Mouse (Mus musculus) MEL (cell line): ENCODE measurements at regions not wholly inside any gene's neighbourhood (a gene's known extent, or its start where the extent isn't known, plus 50 kb on each side); places are given as distances from the start of the nearest gene placed in this dataset.

Experiments
- DNase-seq: peaks from one replicate; pipeline ENCODE4 v3.0.0; 2011; ENCODE audit warnings: low read depth, low spot score
- H3K27ac ChIP-seq: 2 replicates; pipeline ENCODE4 v1.5.1; 2012; ENCODE audit warnings: low read depth, mild to moderate bottlenecking, control low read depth, low read length, moderate library complexity; ENCODE audit not compliant: control insufficient read depth
- H3K27me3 ChIP-seq, 2 experiments: fragments of 150-350 bp in 1 of 2; sonication (generic) in 1 of 2; 2 replicates each; pipeline ENCODE4 v1.6.1; 2012; ENCODE audit warnings: low read length in 2 of 2, mild to moderate bottlenecking in 2 of 2, improper control_type of control experiment in 1 of 2, moderate library complexity in 1 of 2; ENCODE audit not compliant: insufficient read depth in 2 of 2, control insufficient read depth in 1 of 2
- H3K36me3 ChIP-seq, 2 experiments: 2 replicates each; pipeline ENCODE4 v1.6.1; 2012 to 2014; ENCODE audit warnings: low read length in 2 of 2, improper control_type of control experiment in 1 of 2, inconsistent platforms in 1 of 2, mild to moderate bottlenecking in 1 of 2; ENCODE audit not compliant: insufficient read depth in 2 of 2, control insufficient read depth in 1 of 2
- H3K4me1 ChIP-seq, 2 experiments: fragments of 150-350 bp in 1 of 2; sonication (generic) in 1 of 2; 2 replicates each; pipeline ENCODE4 v1.6.1; 2012; ENCODE audit warnings: low read length in 2 of 2, improper control_type of control experiment in 1 of 2, mild to moderate bottlenecking in 1 of 2; ENCODE audit not compliant: insufficient read depth in 2 of 2, control insufficient read depth in 1 of 2
- H3K4me3 ChIP-seq, 2 experiments: fragments of 150-350 bp in 1 of 2; sonication (generic) in 1 of 2; 2 replicates each; pipeline ENCODE4 v1.5.1; 2012; ENCODE audit warnings: low read depth in 2 of 2, low read length in 2 of 2, mild to moderate bottlenecking in 2 of 2, moderate library complexity in 2 of 2, control low read depth in 1 of 2, improper control_type of control experiment in 1 of 2; ENCODE audit not compliant: control insufficient read depth in 1 of 2, insufficient read depth in 1 of 2
- H3K79me2 ChIP-seq: 2 replicates; pipeline ENCODE4 v1.6.1; 2012; ENCODE audit warnings: mild to moderate bottlenecking, low read length, moderate library complexity; ENCODE audit not compliant: control insufficient read depth, poor library complexity, insufficient read depth
- H3K9ac ChIP-seq: 2 replicates; pipeline ENCODE4 v1.6.1; 2012; ENCODE audit warnings: low read depth, mild to moderate bottlenecking, control low read depth, low read length, moderate library complexity; ENCODE audit not compliant: control insufficient read depth, poor library complexity, severe bottlenecking
- H3K9me3 ChIP-seq: fragments of 150-350 bp; sonication (generic); replicated peaks from 2 replicates; pipeline ENCODE4 v1.6.1; 2012; ENCODE audit warnings: mild to moderate bottlenecking, low read length, improper control_type of control experiment, moderate library complexity; ENCODE audit not compliant: insufficient read depth
- CHD1 ChIP-seq: IDR thresholded peaks from 2 replicates; pipeline ENCODE4 v1.6.1; 2012; ENCODE audit warnings: low read depth, mild to moderate bottlenecking, inconsistent platforms, low read length, improper control_type of control experiment
- GABPA ChIP-seq: IDR thresholded peaks from 2 replicates; pipeline ENCODE4 v1.6.1; 2012; ENCODE audit warnings: low read depth, mild to moderate bottlenecking, inconsistent platforms, low read length, improper control_type of control experiment, moderate library complexity
- MEF2A ChIP-seq: IDR thresholded peaks from 2 replicates; pipeline ENCODE4 v1.6.1; 2014; ENCODE audit warnings: low read depth, mild to moderate bottlenecking, inconsistent platforms, low read length, improper control_type of control experiment; ENCODE audit not compliant: poor library complexity, insufficient replicate concordance, severe bottlenecking; ENCODE audit errors: extremely low read depth
- MXI1 ChIP-seq: IDR thresholded peaks from 2 replicates; pipeline ENCODE4 v1.6.1; 2011; ENCODE audit warnings: mild to moderate bottlenecking, low read depth, low read length, improper control_type of control experiment
- MYC ChIP-seq: IDR thresholded peaks from 2 replicates; pipeline ENCODE4 v1.6.1; 2011; ENCODE audit warnings: low read depth, mild to moderate bottlenecking, low read length, improper control_type of control experiment, moderate library complexity
- NELFE ChIP-seq: IDR thresholded peaks from 2 replicates; pipeline ENCODE4 v1.6.1; 2011; ENCODE audit warnings: low read depth, low read length, improper control_type of control experiment
- POLR2A ChIP-seq, 2 experiments: IDR thresholded peaks; 2 replicates each; pipeline ENCODE4 v1.6.1; 2011 to 2012; ENCODE audit warnings: low read length in 2 of 2, mild to moderate bottlenecking in 2 of 2, control low read depth in 1 of 2, improper control_type of control experiment in 1 of 2, low read depth in 1 of 2, moderate library complexity in 1 of 2; ENCODE audit not compliant: control insufficient read depth in 1 of 2, insufficient read depth in 1 of 2, poor library complexity in 1 of 2
- POLR2AphosphoS2 ChIP-seq: IDR thresholded peaks from 2 replicates; pipeline ENCODE4 v1.6.1; 2011; ENCODE audit warnings: low read length, improper control_type of control experiment
- POLR2AphosphoS5 ChIP-seq: IDR thresholded peaks from 2 replicates; pipeline ENCODE4 v1.6.1; 2012; ENCODE audit warnings: low read depth, borderline replicate concordance, mild to moderate bottlenecking, inconsistent platforms, low read length, moderate library complexity, mixed read lengths
- RCOR1 ChIP-seq: IDR thresholded peaks from 2 replicates; pipeline ENCODE4 v1.6.1; 2012; ENCODE audit warnings: low read depth, mild to moderate bottlenecking, inconsistent platforms, low read length, improper control_type of control experiment
- TAL1 ChIP-seq: IDR thresholded peaks from 2 replicates; pipeline ENCODE4 v1.6.1; 2012; ENCODE audit warnings: mild to moderate bottlenecking, inconsistent platforms, low read length, moderate library complexity, mixed read lengths
- UBTF ChIP-seq: IDR thresholded peaks from 2 replicates; pipeline ENCODE4 v1.6.1; 2012; ENCODE audit warnings: low read depth, mild to moderate bottlenecking, inconsistent platforms, low read length, improper control_type of control experiment, moderate library complexity, borderline replicate concordance; ENCODE audit not compliant: insufficient read depth
- USF1 ChIP-seq: IDR thresholded peaks from 2 replicates; pipeline ENCODE4 v1.6.1; 2014; ENCODE audit warnings: low read depth, mild to moderate bottlenecking, inconsistent platforms, low read length, improper control_type of control experiment, moderate library complexity
- USF2 ChIP-seq, 2 experiments: IDR thresholded peaks; 2 replicates each; pipeline ENCODE4 v1.6.1; 2011 to 2012; ENCODE audit warnings: improper control_type of control experiment in 2 of 2, low read length in 2 of 2, borderline replicate concordance in 1 of 2, inconsistent platforms in 1 of 2, low read depth in 1 of 2, mild to moderate bottlenecking in 1 of 2; ENCODE audit not compliant: insufficient read depth in 1 of 2
- ZC3H11A ChIP-seq: IDR thresholded peaks from 2 replicates; pipeline ENCODE4 v1.6.1; 2012; ENCODE audit warnings: low read depth, mild to moderate bottlenecking, inconsistent platforms, low read length, improper control_type of control experiment
- ZMIZ1 ChIP-seq: IDR thresholded peaks from 2 replicates; pipeline ENCODE4 v1.6.1; 2012; ENCODE audit warnings: low read depth, mild to moderate bottlenecking, inconsistent platforms, low read length, improper control_type of control experiment, moderate library complexity
- ZNF384 ChIP-seq: IDR thresholded peaks from 2 replicates; pipeline ENCODE4 v1.6.1; 2012; ENCODE audit warnings: low read depth, mild to moderate bottlenecking, inconsistent platforms, low read length, improper control_type of control experiment

DNA sequence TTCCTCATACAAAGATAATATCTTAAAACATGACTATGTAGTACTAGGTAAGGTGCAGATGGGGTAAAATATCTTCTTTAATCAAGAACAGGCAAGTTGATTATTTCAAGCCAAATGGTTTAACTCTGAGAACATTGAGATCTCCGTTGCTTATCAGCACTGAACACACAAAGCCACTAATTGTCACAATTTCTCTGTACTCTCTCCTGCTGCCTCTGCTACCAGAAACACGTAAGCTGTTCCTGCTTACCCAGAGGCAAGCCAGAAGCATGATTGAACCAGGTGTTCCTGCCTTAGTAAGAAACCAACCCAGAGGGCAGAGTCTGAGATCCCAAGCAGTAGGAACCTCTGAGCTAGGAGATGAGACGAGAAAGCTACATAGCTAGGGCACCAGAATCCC, 164.1 kb downstream of the Irx2 start:
- Histone ChIP-seq H3K27me3 (no peaks in the 10 kb centered on the region), H3K4me3 (no peak overlapping the region), H3K79me2 (no peaks in the 10 kb centered on the region), H3K4me1 (no peaks in the 10 kb centered on the region)
- TF ChIP-seq MEF2A (no peak), USF2 (IDR thresholded peaks at IDR 0.05; ENCODE audit: borderline replicate concordance in 1 of 2, insufficient read depth in 1 of 2, low read depth in 1 of 2, low read length in 2 of 2) (no peak), POLR2A (IDR thresholded peaks at IDR 0.05; ENCODE audit: control insufficient read depth in 1 of 2, insufficient read depth in 1 of 2, low read depth in 1 of 2, low read length in 2 of 2, poor library complexity in 1 of 2) (no peak), MXI1 (no peak), RCOR1 (no peak), ZMIZ1 (no peak), POLR2AphosphoS2 (no peak), NELFE (no peak), GABPA (no peak), POLR2AphosphoS5 (no peak), CHD1 (no peak), ZC3H11A (no peak)
- TF ChIP-seq, all 39 proteins: peak for 0
- H3K9me3 ChIP-seq, result no peaks in the 10 kb centered on the region
- no peaks in the 10 kb centered on the region for H3K36me3 ChIP-seq
- DNase-seq, result no peak
- no peak overlapping the region for H3K9ac ChIP-seq
- no peak overlapping the region for H3K27ac ChIP-seq

DNA sequence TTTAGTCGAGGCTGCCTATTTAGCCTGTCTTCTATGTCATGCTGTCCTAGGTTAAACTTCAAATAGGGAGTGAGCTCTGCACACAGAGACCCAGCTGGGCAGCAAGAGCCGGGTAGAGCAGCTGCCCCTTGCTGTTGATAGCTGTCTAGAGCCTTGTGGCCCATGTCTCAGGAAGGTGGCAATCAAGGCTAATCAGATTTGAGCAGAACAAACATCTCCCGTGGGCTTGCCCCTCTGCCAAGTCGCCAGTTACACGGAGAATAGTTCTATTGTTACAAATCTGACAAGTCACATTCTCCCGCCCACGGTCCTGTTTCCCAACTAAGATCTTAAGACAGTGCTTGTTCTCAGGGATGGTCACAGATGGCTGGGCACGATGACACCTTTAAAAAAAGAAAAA, 171.4 kb downstream of the Irx2 start:
- H3K36me3 ChIP-seq, result no peaks in the 10 kb centered on the region
- no peak overlapping the region for H3K4me3 ChIP-seq
- DNase-seq, result no peak
- no peaks in the 10 kb centered on the region for H3K9me3 ChIP-seq
- H3K27ac ChIP-seq, result no peak overlapping the region
- TF ChIP-seq MYC, result no peak
- no peak for TF ChIP-seq TAL1
- TF ChIP-seq USF1, result no peak
- TF ChIP-seq MEF2A, result no peak
- TF ChIP-seq ZNF384, result no peak
- TF ChIP-seq USF2 (IDR thresholded peaks at IDR 0.05; ENCODE audit: borderline replicate concordance in 1 of 2, insufficient read depth in 1 of 2, low read depth in 1 of 2, low read length in 2 of 2), result no peak
- TF ChIP-seq UBTF, result no peak
- H3K79me2 ChIP-seq, result no peaks in the 10 kb centered on the region
- no peaks in the 10 kb centered on the region for H3K27me3 ChIP-seq
- no peaks in the 10 kb centered on the region for H3K4me1 ChIP-seq
- no peak overlapping the region for H3K9ac ChIP-seq
